Mouse (Mus musculus): ENCODE measurements around the gene Klra5.
"Not testable (repeated sequence)": the region's sequence is repeated elsewhere in the genome, so short reads cannot be mapped to it uniquely, and the experiment has no call there.

Klra5 gene

GRCm38 (mm10) chr6:129917476-129917946 lies at the start of gene Klra5:
Klra5 (minus strand) TSS chr6:129917650.
- not testable (repeated sequence) for DNase-seq (ENCODE audit: low spot score in 2 of 2)

DNA sequence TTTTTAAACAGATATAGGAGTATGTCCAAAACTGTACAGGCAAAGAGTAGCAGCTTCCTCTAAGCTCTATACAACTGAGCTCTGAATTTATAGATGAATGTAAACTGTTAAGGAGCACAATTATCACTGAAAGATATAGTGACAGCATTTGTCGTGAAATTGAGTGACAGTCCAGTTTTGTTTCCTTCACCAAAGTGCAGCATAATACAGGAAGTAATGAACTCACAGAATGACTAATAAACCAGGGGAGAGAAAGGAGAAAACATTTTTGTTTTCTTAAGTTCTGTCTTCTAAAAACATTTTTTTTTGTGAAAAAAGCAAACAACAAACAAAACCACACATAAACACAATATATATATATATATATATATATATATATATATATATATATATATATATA lies 454 bp downstream of the Klra5 start:
- DNase-seq (ENCODE audit: low spot score in 2 of 2): no peak

GRCm38 (mm10) chr6:129882525-129882924 lies 34.9 kb downstream of the Klra5 start:
- no peak for DNase-seq (ENCODE audit: low spot score in 2 of 2)

DNA sequence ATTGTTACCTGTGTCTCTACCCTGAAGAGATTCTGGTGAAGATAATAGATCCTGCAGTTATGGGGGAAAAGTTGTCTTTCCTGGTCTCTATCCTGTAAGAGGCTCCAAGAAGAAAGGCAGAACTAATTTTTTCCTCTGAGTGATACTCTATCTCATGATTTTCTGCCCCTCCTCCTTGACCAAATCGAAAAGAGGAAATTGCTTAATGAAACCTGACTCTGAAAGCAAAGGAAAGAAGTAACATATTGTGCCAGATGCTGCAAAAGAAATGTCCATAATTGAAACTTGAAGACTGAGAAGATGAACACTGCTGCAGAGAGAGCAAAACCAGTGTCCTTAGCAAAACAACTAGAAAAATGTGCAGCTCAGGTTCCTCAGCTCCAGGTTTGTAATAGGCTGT lies 40.9 kb downstream of the Klra5 start, which contains the start of gene Klra17:
Klra17 (minus strand) TSS at position 124 of the 400 bp plus-strand sequence.
- no peak for DNase-seq (ENCODE audit: low spot score in 2 of 2)

DNA sequence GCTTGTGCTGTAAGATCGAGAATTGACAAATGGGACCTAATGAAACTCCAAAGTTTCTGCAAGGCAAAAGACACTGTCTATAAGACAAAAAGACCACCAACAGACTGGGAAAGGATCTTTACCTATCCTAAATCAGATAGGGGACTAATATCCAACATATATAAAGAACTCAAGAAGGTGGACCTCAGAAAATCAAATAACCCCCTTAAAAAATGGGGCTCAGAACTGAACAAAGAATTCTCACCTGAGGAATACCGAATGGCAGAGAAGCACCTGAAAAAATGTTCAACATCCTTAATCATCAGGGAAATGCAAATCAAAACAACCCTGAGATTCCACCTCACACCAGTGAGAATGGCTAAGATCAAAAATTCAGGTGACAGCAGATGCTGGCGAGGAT lies 55.1 kb downstream of the Klra5 start, which contains the start of gene Gm17631:
Gm17631 (plus strand) TSS at position 301 of the 400 bp plus-strand sequence.
- not testable (repeated sequence) for DNase-seq (ENCODE audit: low spot score in 2 of 2)

Data from heart, adult 9 months (tissue).